Mouse (Mus musculus) embryonic facial prominence, embryonic 13.5 days (tissue): ENCODE data around the gene Megf8. TPM values are rescaled to one million over a fixed set of nuclear protein-coding genes. Genes with fewer than 3 reads are reported as not detected.
A peak's percentile ranks its signal among the peaks of the same experiment; 100 is the strongest.

ENCODE experiments used
- ATAC-seq: fragments of 200-750 bp; cut with Nextera tagmentation; 2 replicates; pipeline ENCODE4 v1.8.0; 2017; ENCODE audit warnings: low read depth; ENCODE audit not compliant: insufficient number of reproducible peaks, insufficient read depth, low FRiP score, low TSS enrichment
- H3K27ac ChIP-seq: fragments of 300-500 bp; sonication (generic); 2 replicates; pipeline ENCODE4 v1.5.1; 2015; ENCODE audit warnings: moderate library complexity, mild to moderate bottlenecking, inconsistent platforms
- H3K27me3 ChIP-seq: fragments of 300-500 bp; sonication (generic); 2 replicates; pipeline ENCODE4 v1.6.1; 2015; ENCODE audit warnings: mild to moderate bottlenecking, inconsistent platforms
- H3K36me3 ChIP-seq: fragments of 300-500 bp; sonication (generic); 2 replicates; pipeline ENCODE4 v1.6.1; 2015; ENCODE audit warnings: mild to moderate bottlenecking, inconsistent platforms
- H3K4me1 ChIP-seq: fragments of 300-500 bp; sonication (generic); 2 replicates; pipeline ENCODE4 v1.6.1; 2015; ENCODE audit warnings: inconsistent platforms
- H3K4me2 ChIP-seq: fragments of 300-500 bp; sonication (generic); 2 replicates; pipeline ENCODE4 v1.6.1; 2015; ENCODE audit warnings: moderate library complexity, mild to moderate bottlenecking, inconsistent platforms
- H3K4me3 ChIP-seq: fragments of 300-500 bp; sonication (generic); 2 replicates; pipeline ENCODE4 v1.5.1; 2015; ENCODE audit warnings: mild to moderate bottlenecking, inconsistent platforms
- H3K9ac ChIP-seq: fragments of 300-500 bp; sonication (generic); 2 replicates; pipeline ENCODE4 v1.6.1; 2015; ENCODE audit warnings: mild to moderate bottlenecking, inconsistent platforms
- H3K9me3 ChIP-seq: fragments of 300-500 bp; sonication (generic); 2 replicates; pipeline ENCODE4 v1.6.1; 2016; ENCODE audit warnings: inconsistent platforms
- WGBS: fragments of 180-500 bp; shearing (Covaris S2); methylation state at CpG from one replicate; pipeline ENCODE4 v1.1.7; 2015; ENCODE audit warnings: mixed read lengths; 5-methylcytosine and 5-hydroxymethylcytosine counted together
- polyA plus RNA-seq: library from polyadenylated mRNA; unstranded; fragments of >200 nt; fragmentation: Nextera tagmentation; extraction: Ambion mirVana; gene quantifications from 2 replicates; pipeline ENCODE4 v1.2.1, GENCODE M21; 2015

Megf8 gene
- polyA plus RNA-seq, 1 experiment from 2014 or later, result 17.6 TPM

DNA sequence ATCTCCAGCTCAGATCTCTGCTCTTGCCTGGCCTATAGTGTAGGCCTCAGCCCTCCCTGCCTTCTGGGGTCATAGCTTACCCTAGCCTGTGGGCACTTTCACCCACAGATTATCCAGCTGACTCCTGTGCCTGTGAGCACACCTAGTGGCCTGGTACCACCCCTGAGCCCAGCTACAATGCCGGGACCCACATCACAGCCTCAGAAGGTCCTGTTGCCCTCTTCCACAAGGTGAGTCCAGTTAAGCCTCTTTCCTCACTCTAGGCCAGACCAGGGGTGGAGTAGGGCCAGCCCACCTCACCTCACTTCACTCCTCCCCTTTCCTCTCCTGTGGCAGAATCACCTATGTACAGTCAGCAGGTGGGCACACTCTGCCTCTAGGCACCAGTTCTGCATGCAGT, 26.5 kb upstream of the Megf8 start:
- Histone ChIP-seq H3K27ac (no peak overlapping the region), H3K4me3 (no peak overlapping the region), H3K4me2 (no peak overlapping the region), H3K36me3 (peaks cover 100% of the 10 kb centered on the region), H3K4me1 (peaks cover 23% of the 10 kb centered on the region), H3K9ac (0 out of 2 replicates have a peak overlapping the region, but pooled peaks have one; percentile 0), H3K9me3 (no peaks in the 10 kb centered on the region), H3K27me3 (no peaks in the 10 kb centered on the region)
- peak; percentile 50; the same call in 1 of the 2 replicates for ATAC-seq
- 92% methylated on average over 1 of the region's 1 CpGs for WGBS

DNA sequence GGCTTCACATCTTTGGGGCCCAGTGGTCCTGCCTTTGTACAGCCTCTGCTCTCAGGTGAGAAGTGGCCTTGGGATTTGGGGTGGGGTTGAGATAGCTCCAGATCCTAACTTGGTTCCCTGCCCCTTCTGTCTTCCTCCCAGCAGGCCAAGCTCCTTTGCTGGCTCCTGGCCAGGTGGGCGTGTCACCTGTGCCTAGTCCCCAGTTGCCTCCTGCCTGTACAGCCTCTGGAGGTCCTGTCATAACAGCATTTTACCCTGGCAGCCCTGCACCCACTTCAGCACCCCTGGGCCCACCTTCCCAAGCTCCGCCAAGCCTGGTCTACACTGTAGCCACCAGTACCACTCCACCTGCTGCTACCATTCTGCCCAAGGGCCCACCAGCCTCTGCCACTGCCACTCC, 26.1 kb upstream of the Megf8 start:
- H3K4me1 ChIP-seq, result peaks cover 23% of the 10 kb centered on the region
- 0 out of 2 replicates have a peak overlapping the region, but pooled peaks have one; percentile 0 for H3K9ac ChIP-seq
- H3K4me3 ChIP-seq, result no peak overlapping the region
- WGBS, result 74% methylated on average over 2 of the region's 2 CpGs
- peaks cover 100% of the 10 kb centered on the region for H3K36me3 ChIP-seq
- H3K27me3 ChIP-seq, result no peaks in the 10 kb centered on the region
- no peaks in the 10 kb centered on the region for H3K9me3 ChIP-seq
- H3K27ac ChIP-seq, result 0 out of 2 replicates have a peak overlapping the region, but pooled peaks have one; percentile 39
- no peak for ATAC-seq
- no peak overlapping the region for H3K4me2 ChIP-seq

DNA sequence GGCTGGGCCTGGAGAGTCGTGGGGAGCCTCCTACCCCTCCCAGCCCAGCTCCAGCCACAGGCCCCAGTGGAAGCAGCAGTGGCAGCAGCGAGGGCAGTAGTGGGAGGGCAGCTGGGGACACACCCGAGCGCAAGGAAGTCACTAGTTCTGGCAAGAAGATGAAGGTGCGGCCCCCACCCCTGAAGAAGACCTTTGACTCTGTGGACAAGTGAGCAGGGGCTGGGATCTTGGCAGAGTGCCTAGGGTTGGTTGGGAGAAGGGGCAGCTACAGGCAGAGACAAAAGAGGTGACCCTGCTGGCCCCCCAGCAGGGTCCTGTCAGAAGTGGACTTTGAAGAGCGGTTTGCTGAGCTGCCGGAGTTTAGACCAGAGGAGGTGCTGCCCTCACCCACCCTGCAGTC, 24.9 kb upstream of the Megf8 start:
- peak overlapping the region; percentile 27; the same call in 1 of the 2 replicates for H3K9ac ChIP-seq
- no peaks in the 10 kb centered on the region for H3K9me3 ChIP-seq
- ATAC-seq, result no peak
- H3K4me2 ChIP-seq, result no peak overlapping the region
- WGBS, result 66% methylated on average over 7 of the region's 7 CpGs
- peaks cover 32% of the 10 kb centered on the region for H3K4me1 ChIP-seq
- peaks cover 91% of the 10 kb centered on the region for H3K36me3 ChIP-seq
- no peak overlapping the region for H3K4me3 ChIP-seq
- H3K27me3 ChIP-seq, result no peaks in the 10 kb centered on the region
- H3K27ac ChIP-seq, result no peak overlapping the region

DNA sequence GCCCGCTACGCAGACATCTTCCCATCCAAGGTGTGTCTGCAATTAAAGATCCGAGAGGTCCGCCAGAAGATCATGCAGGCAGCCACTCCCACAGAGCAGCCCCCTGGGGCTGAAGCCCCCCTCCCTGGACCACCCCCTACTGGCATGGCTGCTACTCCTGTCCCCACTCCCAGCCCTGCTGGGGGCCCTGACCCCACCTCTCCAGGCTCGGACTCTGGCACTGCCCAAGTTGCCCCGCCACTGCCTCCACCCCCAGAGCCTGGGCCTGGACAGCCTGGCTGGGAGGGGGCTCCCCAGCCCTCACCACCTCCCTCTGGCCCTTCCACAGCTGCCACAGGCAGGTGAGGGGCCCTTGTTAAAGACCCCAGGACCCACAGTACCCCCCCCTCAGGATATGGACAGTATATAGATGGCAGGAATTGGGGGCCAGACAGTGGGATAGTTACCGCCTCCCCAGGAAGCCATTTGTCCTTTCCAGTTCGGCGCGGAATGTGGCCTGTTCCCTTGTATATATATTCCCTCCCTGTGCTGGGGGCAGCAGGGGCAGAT, 23.7 kb upstream of the Megf8 start:
- no peak overlapping the region for H3K9ac ChIP-seq
- H3K27ac ChIP-seq, result peak overlapping the region; percentile 64; the same call in 1 of the 2 replicates

DNA sequence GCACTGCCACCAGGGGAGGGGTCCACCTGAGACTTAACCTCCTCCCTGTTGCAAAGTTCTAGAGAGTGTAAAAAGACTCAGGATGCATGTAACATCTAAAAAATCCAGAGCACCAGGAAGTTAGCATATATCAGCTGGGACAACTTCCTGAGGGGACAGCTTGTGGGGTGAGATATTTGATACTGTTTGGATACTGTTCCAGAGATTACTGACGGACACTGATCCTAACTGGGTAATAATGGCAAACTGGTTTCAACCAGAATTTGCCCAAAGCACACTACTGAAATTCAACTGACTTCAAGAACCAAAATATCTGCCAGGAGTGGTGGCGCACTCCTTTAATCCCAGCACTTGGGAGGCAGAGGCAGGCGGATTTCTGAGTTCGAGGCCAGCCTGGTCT, 22.5 kb upstream of the Megf8 start:
- Histone ChIP-seq H3K27ac (no peak overlapping the region), H3K4me1 (peaks cover 39% of the 10 kb centered on the region), H3K4me3 (no peak overlapping the region), H3K27me3 (no peaks in the 10 kb centered on the region), H3K9me3 (no peaks in the 10 kb centered on the region), H3K36me3 (peaks cover 67% of the 10 kb centered on the region), H3K4me2 (no peak overlapping the region), H3K9ac (no peak overlapping the region)
- ATAC-seq, result no peak
- 86% methylated on average over 4 of the region's 4 CpGs for WGBS

More for the DNA sequence above, 23.7 kb upstream of the Megf8 start:
- no peaks in the 10 kb centered on the region for H3K27me3 ChIP-seq
- peaks cover 35% of the 10 kb centered on the region for H3K4me1 ChIP-seq
- 79% methylated on average over 10 of the region's 10 CpGs for WGBS
- peaks cover 79% of the 10 kb centered on the region for H3K36me3 ChIP-seq
- H3K4me2 ChIP-seq, result no peak overlapping the region
- ATAC-seq, result no peak
- no peaks in the 10 kb centered on the region for H3K9me3 ChIP-seq
- no peak overlapping the region for H3K4me3 ChIP-seq

DNA sequence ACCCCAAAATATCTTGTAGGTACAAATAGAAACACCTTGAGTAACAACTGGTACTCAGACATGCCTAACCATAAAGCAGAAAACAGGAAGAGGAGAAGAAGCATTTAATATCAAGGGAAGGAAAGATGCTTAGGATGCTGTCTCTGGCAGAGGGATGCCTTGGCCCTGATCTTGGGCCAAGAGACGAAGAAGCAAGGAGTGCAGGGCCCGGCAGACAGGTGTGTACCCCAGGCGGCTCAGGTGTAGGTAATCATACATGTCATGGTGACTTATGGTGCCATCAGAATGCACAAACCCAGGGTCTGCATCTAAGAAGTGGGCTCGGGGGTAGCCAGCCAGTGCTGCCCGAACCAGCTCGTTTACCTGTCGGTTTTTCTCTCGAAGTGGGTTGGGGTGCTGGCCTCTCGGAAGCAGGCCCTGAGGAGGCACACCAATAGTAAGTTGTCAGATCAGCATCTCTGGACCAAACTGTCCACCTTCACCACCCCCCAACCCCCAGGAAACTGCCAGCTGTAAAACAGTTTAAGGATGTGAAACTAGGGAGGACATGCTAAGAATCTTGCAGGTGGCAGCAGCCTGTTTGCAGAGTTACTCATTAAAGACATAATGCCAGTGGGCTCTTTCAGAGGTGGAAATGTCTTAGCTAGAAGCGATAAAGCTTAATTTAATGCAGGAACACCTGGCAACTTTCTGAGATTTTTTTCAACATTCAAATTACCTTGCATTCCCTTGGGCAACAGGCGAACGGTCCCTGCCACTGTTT, 21.8 kb upstream of the Megf8 start:
- H3K27me3 ChIP-seq, result no peaks in the 10 kb centered on the region
- ATAC-seq, result no peak
- no peak overlapping the region for H3K27ac ChIP-seq
- H3K4me1 ChIP-seq, result peaks cover 39% of the 10 kb centered on the region
- H3K36me3 ChIP-seq, result peaks cover 61% of the 10 kb centered on the region
- WGBS, result 84% methylated on average over 12 of the region's 12 CpGs
- no peak overlapping the region for H3K4me3 ChIP-seq
- 0 out of 2 replicates have a peak overlapping the region, but pooled peaks have one; percentile 6 for H3K9ac ChIP-seq
- H3K9me3 ChIP-seq, result no peaks in the 10 kb centered on the region
- no peak overlapping the region for H3K4me2 ChIP-seq

DNA sequence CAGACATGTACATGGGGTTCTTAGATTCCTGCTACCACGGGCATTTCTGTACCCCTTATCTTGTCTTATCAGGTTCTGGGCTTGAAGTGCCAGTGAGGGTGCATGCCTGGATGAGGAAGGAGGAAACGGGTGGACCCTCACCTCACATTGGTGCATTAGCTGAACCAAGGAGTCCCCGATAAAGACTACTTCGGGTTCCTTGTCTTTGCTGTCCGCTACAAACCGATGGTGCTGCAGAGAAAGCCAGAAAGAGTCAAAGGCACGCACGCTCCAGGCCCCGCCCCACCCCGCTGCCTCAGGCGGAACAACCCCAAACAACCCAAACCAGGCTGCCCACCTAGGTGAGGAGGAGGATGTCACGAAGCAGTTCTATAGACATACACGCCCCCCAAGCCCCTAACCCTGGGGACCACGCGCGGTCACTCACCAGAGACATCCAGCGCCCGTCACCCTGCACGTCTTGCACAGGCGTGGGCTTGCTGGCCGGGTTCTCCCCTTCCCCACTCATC, 20.0 kb upstream of the Megf8 start:
- H3K36me3 ChIP-seq, result peaks cover 42% of the 10 kb centered on the region
- under 1% methylated on average over 21 of the region's 21 CpGs for WGBS
- peak overlapping the region; percentile 97 for H3K27ac ChIP-seq
- H3K4me3 ChIP-seq, result peak overlapping the region; percentile 88
- no peak; the same call in 1 of the 2 replicates for ATAC-seq
- no peaks in the 10 kb centered on the region for H3K9me3 ChIP-seq
- peak overlapping the region; percentile 78 for H3K4me2 ChIP-seq
- H3K9ac ChIP-seq, result peak overlapping the region; percentile 91
- no peaks in the 10 kb centered on the region for H3K27me3 ChIP-seq
- H3K4me1 ChIP-seq, result peaks cover 27% of the 10 kb centered on the region

DNA sequence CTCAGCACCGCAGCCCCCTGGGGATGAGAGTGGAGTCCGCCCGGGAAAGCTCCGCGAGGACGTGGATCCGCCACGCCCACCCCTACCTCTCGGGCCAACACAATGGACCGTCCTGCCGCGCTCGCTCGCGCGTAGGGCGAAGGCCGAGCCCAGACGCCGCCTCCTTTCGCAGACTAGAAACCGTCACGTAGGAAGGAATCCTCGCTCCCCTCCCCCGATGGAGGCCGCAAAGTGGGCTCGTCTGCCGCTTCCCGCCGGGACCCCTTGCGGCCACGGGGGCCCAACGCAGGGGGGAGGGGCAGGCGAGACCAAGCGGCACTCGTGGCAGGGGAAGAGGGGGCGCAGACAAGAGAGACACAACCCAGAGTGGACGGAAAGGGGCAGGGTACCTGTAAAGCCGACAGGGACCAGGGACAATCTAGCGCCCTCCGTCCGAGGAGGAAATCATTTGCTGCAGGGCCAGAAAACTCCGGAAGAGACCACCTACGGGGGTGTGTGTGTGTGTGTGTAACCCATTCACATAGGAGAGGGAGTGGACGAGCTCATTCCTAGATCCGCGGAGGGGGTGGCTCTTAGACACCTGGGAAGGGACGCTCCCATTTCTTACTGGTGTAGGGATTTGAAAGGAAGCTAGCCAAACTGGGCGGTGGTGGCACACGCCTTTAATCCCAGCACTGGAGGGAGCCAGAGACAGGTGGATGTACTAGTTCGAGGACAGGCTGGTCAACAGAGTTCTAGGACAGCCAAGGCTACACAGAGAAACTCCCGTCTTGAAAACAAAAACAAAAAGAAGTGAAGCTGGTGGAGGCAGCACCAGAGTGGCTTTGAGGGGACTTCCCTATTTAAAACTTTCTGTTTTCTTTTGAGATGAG, 19.3 kb upstream of the Megf8 start, which contains the start of gene Pafah1b3:
Gene Pafah1b3, minus strand, starts transcription at position 533 of the 872 bp plus-strand sequence.
- peak within 1 kb of the TSS; percentile 88 for H3K4me3 ChIP-seq
- under 1% methylated on average over 52 of the region's 52 CpGs for WGBS
- peak within 1 kb of the TSS; percentile 97 for H3K27ac ChIP-seq
- H3K36me3 ChIP-seq, result peaks cover 35% of the 10 kb centered on the region
- no peaks in the 10 kb centered on the region for H3K9me3 ChIP-seq
- peaks cover 27% of the 10 kb centered on the region for H3K4me1 ChIP-seq
- H3K9ac ChIP-seq, result peak within 1 kb of the TSS; percentile 91
- H3K4me2 ChIP-seq, result peak within 1 kb of the TSS; percentile 78
- ATAC-seq, result peak; percentile 85
- H3K27me3 ChIP-seq, result no peaks in the 10 kb centered on the region

DNA sequence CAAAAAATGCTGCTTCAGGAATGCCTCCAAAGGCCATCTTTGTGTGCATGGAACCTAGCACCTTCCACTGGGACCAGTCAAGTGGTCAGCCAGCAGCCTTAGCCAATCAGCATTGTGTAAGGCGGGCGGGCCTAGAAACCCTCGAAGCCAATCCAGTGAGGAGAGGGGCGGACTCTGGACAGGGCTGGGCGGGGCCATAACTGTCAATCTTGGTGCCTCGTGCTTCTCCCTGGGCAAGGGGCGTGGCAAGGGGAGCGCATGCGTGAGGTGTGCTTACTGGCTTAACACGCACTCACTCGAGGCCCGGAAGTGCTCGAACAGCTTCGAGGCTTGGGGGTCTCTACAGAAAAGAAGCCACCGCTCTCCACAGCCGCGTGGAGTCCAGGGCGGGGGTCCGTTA, 15.9 kb upstream of the Megf8 start, which contains the start of gene Prr19:
Gene Prr19, plus strand, starts transcription at position 349 of the 400 bp plus-strand sequence.
- H3K27ac ChIP-seq, result no peak within 1 kb of the TSS
- no peak within 1 kb of the TSS for H3K4me2 ChIP-seq
- H3K9me3 ChIP-seq, result no peaks in the 10 kb centered on the region
- no peak for ATAC-seq
- H3K9ac ChIP-seq, result no peak within 1 kb of the TSS
- no peaks in the 10 kb centered on the region for H3K27me3 ChIP-seq
- H3K4me3 ChIP-seq, result no peak within 1 kb of the TSS
- WGBS, result 51% methylated on average over 19 of the region's 19 CpGs
- peaks cover 1% of the 10 kb centered on the region for H3K36me3 ChIP-seq
- peaks cover 23% of the 10 kb centered on the region for H3K4me1 ChIP-seq

DNA sequence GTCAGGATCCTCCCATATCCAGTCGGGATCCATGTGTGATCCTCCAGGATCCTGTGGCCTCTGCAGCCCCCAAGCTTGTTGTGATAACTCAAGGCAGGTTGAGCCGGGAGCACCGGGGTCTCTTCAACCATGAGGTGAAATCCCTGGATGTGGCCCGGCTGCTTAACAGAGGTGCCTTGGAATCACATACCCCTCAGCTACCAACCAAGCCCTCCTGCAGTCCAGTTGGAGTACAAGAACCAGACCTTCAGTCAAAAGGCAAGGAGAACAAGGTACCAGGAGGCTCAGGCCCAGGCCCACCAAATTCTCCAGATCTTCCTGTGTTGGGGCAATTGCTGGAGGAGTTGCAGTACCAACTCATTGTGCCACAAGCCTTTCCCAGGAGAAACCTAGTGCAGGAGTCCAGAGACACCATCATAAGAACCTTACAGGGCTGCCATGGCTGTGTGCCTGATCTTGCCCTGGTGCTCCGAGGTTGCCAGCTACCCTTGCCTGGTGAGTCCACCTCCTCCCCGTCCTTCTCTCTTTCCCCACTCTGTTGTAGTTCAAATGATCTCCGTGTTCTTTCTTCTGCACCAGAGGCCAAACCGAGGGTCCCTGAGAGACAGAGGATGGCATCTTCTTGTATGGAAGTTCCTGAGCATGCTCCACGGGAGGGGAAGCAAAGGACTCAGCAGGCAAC, 13.8 kb upstream of the Megf8 start:
- no peak for ATAC-seq
- Histone ChIP-seq H3K4me2 (no peak overlapping the region), H3K9ac (no peak overlapping the region), H3K4me1 (peaks cover 16% of the 10 kb centered on the region), H3K36me3 (no peaks in the 10 kb centered on the region), H3K27me3 (peaks cover 8% of the 10 kb centered on the region), H3K27ac (no peak overlapping the region), H3K9me3 (no peaks in the 10 kb centered on the region), H3K4me3 (no peak overlapping the region)
- 74% methylated on average over 9 of the region's 9 CpGs for WGBS

DNA sequence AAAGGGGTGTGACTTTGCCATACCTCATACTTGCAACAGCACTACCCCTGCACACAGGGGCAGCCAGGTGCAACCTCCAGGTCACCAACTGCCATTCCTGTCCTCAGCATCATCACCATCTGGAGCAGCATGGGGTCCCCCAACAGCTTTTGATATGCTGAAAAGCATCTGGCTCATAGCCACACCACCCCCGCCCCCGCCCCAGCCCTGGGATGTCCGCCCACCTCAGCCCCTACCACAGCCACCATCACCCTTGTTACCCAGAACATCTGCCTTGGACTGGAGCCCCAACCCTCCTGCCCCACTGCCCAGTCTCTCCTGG, 13.3 kb upstream of the Megf8 start:
- H3K36me3 ChIP-seq, result no peaks in the 10 kb centered on the region
- H3K4me1 ChIP-seq, result peaks cover 11% of the 10 kb centered on the region
- ATAC-seq, result no peak
- H3K9me3 ChIP-seq, result no peaks in the 10 kb centered on the region
- H3K27ac ChIP-seq, result no peak overlapping the region
- H3K9ac ChIP-seq, result no peak overlapping the region
- H3K4me2 ChIP-seq, result no peak overlapping the region
- peaks cover 13% of the 10 kb centered on the region for H3K27me3 ChIP-seq
- H3K4me3 ChIP-seq, result no peak overlapping the region
- 84% methylated on average over 3 of the region's 3 CpGs for WGBS
